Mouse (Mus musculus) T-helper 17 cell (primary cell): ENCODE data around the gene Proz.
"Not testable (repeated sequence)": the region's sequence is repeated elsewhere in the genome, so short reads cannot be mapped to it uniquely, and the experiment has no call there.

Source experiments
- in situ Hi-C, 2 experiments: fragments of 300-600 bp; cut with MboI, MseI; formaldehyde crosslinking; loops; 1 replicate in 1 of 2; 2 replicates in 1 of 2; pipeline ENCODE4 v1.15.1; 2025; ENCODE audit warnings: high pct_unique_total_duplicates in 2 of 2

Proz gene

GRCm38 (mm10) chr8:13060441-13061150, at the start of gene Proz:
Gene Proz, plus strand, starts transcription at chr8:13060914.
- in situ Hi-C loops = no loop called here

GRCm38 (mm10) chr8:13019560-13019959, 41.2 kb upstream of the Proz start:
- in situ Hi-C loops = no loop called here

- in situ Hi-C loops = no loop called here
Measured at GRCm38 (mm10) chr8:13021830-13022229, 38.9 kb upstream of the Proz start.

- in situ Hi-C loops = no loop called here
Measured at GRCm38 (mm10) chr8:13025487-13026224, 35.1 kb upstream of the Proz start, which contains the start of gene F7. Gene F7, plus strand, starts transcription at chr8:13026034.

GRCm38 (mm10) chr8:13027615-13028014, 33.1 kb upstream of the Proz start:
- in situ Hi-C loops = no loop called here

GRCm38 (mm10) chr8:13028482-13028881, 32.2 kb upstream of the Proz start:
- in situ Hi-C loops = no loop called here

GRCm38 (mm10) chr8:13036346-13036812, 24.3 kb upstream of the Proz start:
- in situ Hi-C loops = no loop called here

GRCm38 (mm10) chr8:13037015-13037414, 23.7 kb upstream of the Proz start, which contains the start of gene F10:
Gene F10, plus strand, starts transcription at chr8:13037308.
- in situ Hi-C loops = no loop called here

GRCm38 (mm10) chr8:13037569-13037968, 23.1 kb upstream of the Proz start:
- in situ Hi-C loops = no loop called here

- in situ Hi-C loops = no loop called here
Measured at GRCm38 (mm10) chr8:13039054-13039453, 21.7 kb upstream of the Proz start.

- in situ Hi-C loops = loop anchor here in 1 of 2 experiments (10.0 kb wide), 1 partner anchor 1433 kb away; no protein-coding TSS in a partner anchor
Measured at GRCm38 (mm10) chr8:13041459-13041858, 19.3 kb upstream of the Proz start.

GRCm38 (mm10) chr8:13047652-13048051, 13.1 kb upstream of the Proz start:
- in situ Hi-C loops = loop anchor here in 1 of 2 experiments (10.0 kb wide), 1 partner anchor 1427 kb away; no protein-coding TSS in a partner anchor

GRCm38 (mm10) chr8:13050550-13050949, 10.2 kb upstream of the Proz start:
- in situ Hi-C loops = no loop called here

- in situ Hi-C loops = no loop called here
Measured at GRCm38 (mm10) chr8:13057351-13057750, 3.4 kb upstream of the Proz start.

GRCm38 (mm10) chr8:13063112-13063511, 2.4 kb downstream of the Proz start:
- in situ Hi-C loops = no loop called here

- in situ Hi-C loops = no loop called here
Measured at GRCm38 (mm10) chr8:13073255-13073654, 12.5 kb downstream of the Proz start.

GRCm38 (mm10) chr8:13075044-13075443, 14.3 kb downstream of the Proz start:
- in situ Hi-C loops = no loop called here

GRCm38 (mm10) chr8:13075579-13075978, 14.9 kb downstream of the Proz start:
- in situ Hi-C loops = not testable (repeated sequence)

- in situ Hi-C loops = no loop called here
Measured at GRCm38 (mm10) chr8:13077542-13077941, 16.8 kb downstream of the Proz start.

GRCm38 (mm10) chr8:13104691-13105086, 44.0 kb downstream of the Proz start:
- in situ Hi-C loops = loop anchor here (10.0 kb wide), 2 partner anchors 680 to 1550 kb away; partner anchors contain the start of genes Cars2 (in 2 of the 2), Ing1 (in 2 of the 2) and Upf3a (in 1 of the 2)

- in situ Hi-C loops = loop anchor here (10.0 kb wide), 2 partner anchors 680 to 1550 kb away; partner anchors contain the start of genes Cars2 (in 2 of the 2), Ing1 (in 2 of the 2) and Upf3a (in 1 of the 2)
Measured at GRCm38 (mm10) chr8:13105087-13105881, 44.6 kb downstream of the Proz start, which contains the start of the genes Pcid2 and Cul4a. Gene Pcid2, minus strand, starts transcription at chr8:13105459. Gene Cul4a, plus strand, starts transcription at chr8:13105621.
